Mouse (Mus musculus) hematopoietic multipotent progenitor cell, adult 10-12 weeks (in vitro differentiated cells): ENCODE data around the gene Rrp15. TPM values are rescaled to one million over a fixed set of nuclear protein-coding genes. Genes with fewer than 3 reads are reported as not detected.

Experiments
- polyA plus RNA-seq: library from polyadenylated mRNA; stranded (reverse); fragments of >175 nt; gene quantifications from 2 replicates; pipeline ENCODE4 v1.2.3, GENCODE M21; 2012; ENCODE audit warnings: low replicate concordance

Gene Rrp15
- 3.6 and 4.1 TPM in 2 replicates for polyA plus RNA-seq

GRCm38 (mm10) chr1:186748724-186749653 is at the start of gene Rrp15:
TSS of gene Rrp15 (minus strand) at chr1:186749358.

GRCm38 (mm10) chr1:186705915-186706248 is 43.3 kb downstream of the Rrp15 start, which contains the start of gene Tgfb2:
TSS of gene Tgfb2 (minus strand) at chr1:186705989.

Other genes with a start within 250 kb of the Rrp15 start
- 0.24 and 1.4 TPM in 2 replicates for gene Tgfb2, start 43.4 kb downstream of the Rrp15 start, polyA plus RNA-seq
- gene D1Pas1, start 218.1 kb upstream of the Rrp15 start, polyA plus RNA-seq = not detected in 2 replicates